Mouse (Mus musculus) lung, embryonic 15.5 days (tissue): Measurements from ENCODE around the gene Gm13275. TPM values are rescaled to one million over a fixed set of nuclear protein-coding genes. Genes with fewer than 3 reads are reported as not detected.
A peak's percentile ranks its signal among the peaks of the same experiment; 100 is the strongest.
"Not testable (repeated sequence)": the region's sequence is repeated elsewhere in the genome, so short reads cannot be mapped to it uniquely, and the experiment has no call there.

Experiments used
- ATAC-seq: fragments of 200-750 bp; cut with Nextera tagmentation; 2 replicates; pipeline ENCODE4 v1.8.0; 2017; ENCODE audit warnings: moderate number of reproducible peaks, borderline replicate concordance; ENCODE audit not compliant: low FRiP score, low TSS enrichment; ENCODE audit errors: extremely low read depth
- H3K27ac ChIP-seq: fragments of 300-500 bp; sonication (generic); 2 replicates; pipeline ENCODE4 v1.5.1; 2015; ENCODE audit warnings: moderate library complexity, mild to moderate bottlenecking, inconsistent platforms
- H3K27me3 ChIP-seq: fragments of 300-500 bp; sonication (generic); 2 replicates; pipeline ENCODE4 v1.6.1; 2015; ENCODE audit warnings: inconsistent platforms
- H3K36me3 ChIP-seq: fragments of 300-500 bp; sonication (generic); 2 replicates; pipeline ENCODE4 v1.6.1; 2015; ENCODE audit warnings: inconsistent platforms
- H3K4me1 ChIP-seq: fragments of 300-500 bp; sonication (generic); 2 replicates; pipeline ENCODE4 v1.6.1; 2015; ENCODE audit warnings: inconsistent platforms
- H3K4me2 ChIP-seq: fragments of 300-500 bp; sonication (generic); 2 replicates; pipeline ENCODE4 v1.6.1; 2015; ENCODE audit warnings: inconsistent platforms, mild to moderate bottlenecking, moderate library complexity
- H3K4me3 ChIP-seq: fragments of 300-500 bp; sonication (generic); 2 replicates; pipeline ENCODE4 v1.5.1; 2015; ENCODE audit warnings: mild to moderate bottlenecking, inconsistent platforms
- H3K9ac ChIP-seq: fragments of 300-500 bp; sonication (generic); 2 replicates; pipeline ENCODE4 v1.6.1; 2015; ENCODE audit warnings: inconsistent platforms
- H3K9me3 ChIP-seq: fragments of 300-500 bp; sonication (generic); 2 replicates; pipeline ENCODE4 v1.6.1; 2016; ENCODE audit warnings: inconsistent platforms
- WGBS: fragments of 180-500 bp; shearing (Covaris S2); methylation state at CpG from one replicate; pipeline ENCODE4 v1.1.7; 2015; 5-methylcytosine and 5-hydroxymethylcytosine counted together
- polyA plus RNA-seq: library from polyadenylated mRNA; unstranded; fragments of >200 nt; fragmentation: Nextera tagmentation; extraction: Ambion mirVana; gene quantifications from 2 replicates; pipeline ENCODE4 v1.2.1, GENCODE M21; 2015

Gene Gm13275
- not detected in 2 replicates for polyA plus RNA-seq

DNA sequence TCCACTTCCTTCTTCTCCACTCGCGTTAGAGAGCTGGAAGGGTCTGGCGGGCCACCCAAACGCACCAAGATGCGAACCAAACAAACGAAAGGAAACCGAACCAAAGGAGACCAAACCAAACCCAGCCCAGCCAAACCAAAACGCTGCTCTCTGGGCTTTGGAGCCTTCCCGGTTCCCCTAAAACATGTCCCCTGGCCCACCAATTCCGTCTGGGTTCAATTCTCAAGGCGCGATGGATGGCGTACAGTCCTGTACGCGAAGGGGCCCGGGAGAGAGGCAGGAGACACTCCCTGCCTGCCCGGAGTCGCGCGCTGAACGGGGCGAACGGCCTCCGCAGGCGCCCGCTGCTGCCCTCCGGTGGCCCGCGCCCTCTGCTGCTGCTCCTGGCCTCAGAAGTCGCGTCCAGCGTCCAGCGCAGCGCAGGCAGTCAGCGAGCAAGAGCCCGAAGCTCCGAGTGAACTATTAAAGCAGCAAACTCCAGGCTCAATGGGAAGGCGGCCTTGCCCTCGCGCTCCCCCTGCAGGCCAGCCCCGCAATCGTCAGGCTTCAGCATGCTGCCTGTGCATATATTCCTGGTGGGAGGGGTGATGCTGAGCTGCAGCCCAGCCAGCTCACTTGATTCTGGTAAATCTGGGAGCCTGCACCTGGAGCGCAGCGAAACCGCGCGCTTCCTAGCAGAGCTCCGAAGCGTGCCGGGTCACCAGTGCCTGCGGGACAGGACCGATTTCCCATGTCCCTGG, at the start of gene Gm13275:
TSS of gene Gm13275 (plus strand) at position 552 of the 740 bp plus-strand sequence.
- not testable (repeated sequence) for H3K4me2 ChIP-seq, H3K27ac ChIP-seq, H3K4me3 ChIP-seq, ATAC-seq, H3K9ac ChIP-seq, H3K36me3 ChIP-seq, H3K4me1 ChIP-seq, H3K9me3 ChIP-seq, H3K27me3 ChIP-seq
- WGBS = 0% methylated on average over 10 of the region's 52 CpGs

DNA sequence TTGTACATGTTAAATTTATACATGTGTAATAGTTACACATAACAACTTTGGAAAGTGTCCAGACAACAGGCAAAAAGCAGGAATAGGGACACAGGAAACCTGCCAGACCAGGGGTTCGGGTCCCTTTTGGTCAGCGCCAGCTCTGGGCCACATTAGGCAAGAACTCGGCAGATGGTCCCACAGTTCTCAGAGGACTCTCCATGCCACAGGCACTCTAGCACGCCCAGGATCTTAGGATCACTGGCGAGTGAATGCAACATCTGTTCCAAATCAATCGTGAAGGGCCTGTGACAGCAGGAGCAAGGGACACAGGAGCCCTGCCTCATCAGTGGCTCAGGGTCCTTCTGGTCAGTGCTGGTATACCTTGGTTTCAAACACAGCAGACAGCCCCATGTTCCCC, 44.4 kb upstream of the Gm13275 start:
- ATAC-seq = no peak

DNA sequence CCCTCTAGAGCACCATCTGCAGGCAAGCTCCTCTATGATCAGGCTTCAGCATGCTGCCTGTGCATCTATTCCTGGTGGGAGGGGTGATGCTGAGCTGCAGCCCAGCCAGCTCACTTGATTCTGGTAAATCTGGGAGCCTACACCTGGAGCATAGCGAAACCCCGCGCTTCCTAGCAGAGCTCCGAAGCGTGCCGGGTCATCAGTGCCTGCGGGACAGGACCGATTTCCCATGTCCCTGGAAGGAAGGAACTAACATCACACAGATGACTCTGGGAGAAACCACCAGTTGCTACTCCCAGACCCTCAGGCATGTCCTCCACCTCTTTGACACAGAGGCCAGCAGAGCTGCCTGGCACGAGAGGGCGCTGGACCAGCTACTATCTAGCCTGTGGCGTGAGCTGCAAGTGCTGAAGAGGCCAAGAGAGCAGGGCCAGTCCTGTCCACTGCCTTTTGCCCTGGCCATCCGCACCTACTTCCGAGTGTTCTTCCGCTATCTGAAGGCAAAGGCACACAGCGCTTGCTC, 39.4 kb upstream of the Gm13275 start, which contains the start of gene Gm13271:
TSS of gene Gm13271 (plus strand) at position 51 of the 523 bp plus-strand sequence.
- H3K9me3 ChIP-seq, H3K27ac ChIP-seq, H3K36me3 ChIP-seq, H3K9ac ChIP-seq, H3K4me2 ChIP-seq, H3K4me1 ChIP-seq, ATAC-seq, H3K27me3 ChIP-seq, H3K4me3 ChIP-seq: not testable (repeated sequence)
- 74% methylated on average over 15 of the region's 15 CpGs for WGBS

More for the DNA sequence above, 44.4 kb upstream of the Gm13275 start:
- Histone ChIP-seq H3K27ac (no peak overlapping the region), H3K4me3 (no peak overlapping the region), H3K4me2 (no peak overlapping the region), H3K36me3 (no peaks in the 10 kb centered on the region), H3K9ac (no peak overlapping the region), H3K9me3 (no peaks in the 10 kb centered on the region), H3K27me3 (no peaks in the 10 kb centered on the region), H3K4me1 (0 out of 2 replicates have a peak, but pooled peaks cover 3% of the 10 kb centered on the region)
- WGBS = 51% methylated on average over 6 of the region's 6 CpGs

DNA sequence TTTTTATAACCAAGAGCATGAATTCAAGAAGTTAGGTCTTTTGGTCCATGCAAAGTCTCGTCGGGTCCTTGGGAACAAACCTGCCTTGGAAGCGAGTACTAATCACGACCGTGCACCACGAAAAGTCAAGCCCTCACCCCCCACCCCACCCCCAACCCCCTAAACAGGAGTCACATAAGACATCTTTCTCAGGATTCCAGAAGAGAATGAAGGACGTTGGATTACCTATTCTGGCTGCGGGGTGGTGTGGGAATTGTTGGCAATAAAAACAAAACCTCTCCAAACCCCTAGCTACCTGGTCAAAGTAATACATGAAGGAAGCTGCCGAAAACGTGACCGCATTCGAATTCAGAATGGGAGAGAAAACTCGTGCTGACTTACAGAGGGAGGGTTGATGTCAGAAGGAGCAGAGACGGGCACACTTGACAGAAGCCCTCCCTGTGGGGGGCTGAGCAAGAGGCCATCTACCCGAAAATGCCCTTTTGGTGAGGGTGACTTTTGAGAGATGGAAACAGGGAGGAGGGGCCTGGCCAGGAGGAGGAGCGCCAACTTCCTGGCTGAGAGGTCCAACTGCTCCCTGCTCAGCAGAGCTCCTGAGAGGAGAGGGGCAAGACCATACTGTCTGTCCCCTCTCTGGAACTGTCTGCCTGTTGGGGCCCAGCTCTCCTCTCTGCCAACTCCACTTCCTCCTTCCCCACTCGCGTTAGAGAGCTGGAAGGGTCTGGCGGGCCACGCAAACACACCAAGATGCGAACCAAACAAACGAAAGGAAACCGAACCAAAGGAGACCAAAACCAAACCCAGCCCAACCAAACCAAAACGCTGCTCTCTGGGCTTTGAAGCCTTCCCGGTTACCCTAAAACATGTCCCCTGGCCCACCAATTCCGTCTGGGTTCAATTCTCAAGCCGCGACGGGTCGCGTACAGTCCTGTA, 37.4 kb upstream of the Gm13275 start:
- not testable (repeated sequence) for H3K4me1 ChIP-seq, H3K27me3 ChIP-seq, H3K9me3 ChIP-seq, ATAC-seq, H3K36me3 ChIP-seq
- Histone ChIP-seq H3K4me2 (peak overlapping the region; percentile 85), H3K27ac (peak overlapping the region; percentile 97), H3K9ac (peak overlapping the region; percentile 74), H3K4me3 (peak overlapping the region; percentile 60)
- WGBS = 10% methylated on average over 28 of the region's 31 CpGs

DNA sequence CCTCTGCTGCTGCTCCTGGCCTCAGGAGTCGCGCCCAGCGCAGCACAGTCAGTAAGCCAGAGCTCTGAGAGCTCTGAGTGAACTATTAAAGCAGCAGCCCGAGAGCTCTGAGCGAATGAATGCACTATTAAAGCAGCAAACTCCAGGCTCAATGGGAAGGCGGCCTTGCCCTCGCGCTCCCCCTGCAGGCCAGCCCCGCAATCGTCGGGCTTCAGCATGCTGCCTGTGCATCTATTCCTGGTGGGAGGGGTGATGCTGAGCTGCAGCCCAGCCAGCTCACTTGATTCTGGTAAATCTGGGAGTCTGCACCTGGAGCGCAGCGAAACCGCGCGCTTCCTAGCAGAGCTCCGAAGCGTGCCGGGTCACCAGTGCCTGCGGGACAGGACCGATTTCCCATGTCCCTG, 36.7 kb upstream of the Gm13275 start:
- Histone ChIP-seq H3K9ac (peak overlapping the region; percentile 74; the same call in 1 of the 2 replicates), H3K27ac (peak overlapping the region; percentile 97), H3K4me2 (peak overlapping the region; percentile 85), H3K4me3 (peak overlapping the region; percentile 60)
- ATAC-seq = peak; percentile 100
- not testable (repeated sequence) for H3K4me1 ChIP-seq, H3K36me3 ChIP-seq, H3K9me3 ChIP-seq, H3K27me3 ChIP-seq
- WGBS = under 1% methylated on average over 19 of the region's 21 CpGs

DNA sequence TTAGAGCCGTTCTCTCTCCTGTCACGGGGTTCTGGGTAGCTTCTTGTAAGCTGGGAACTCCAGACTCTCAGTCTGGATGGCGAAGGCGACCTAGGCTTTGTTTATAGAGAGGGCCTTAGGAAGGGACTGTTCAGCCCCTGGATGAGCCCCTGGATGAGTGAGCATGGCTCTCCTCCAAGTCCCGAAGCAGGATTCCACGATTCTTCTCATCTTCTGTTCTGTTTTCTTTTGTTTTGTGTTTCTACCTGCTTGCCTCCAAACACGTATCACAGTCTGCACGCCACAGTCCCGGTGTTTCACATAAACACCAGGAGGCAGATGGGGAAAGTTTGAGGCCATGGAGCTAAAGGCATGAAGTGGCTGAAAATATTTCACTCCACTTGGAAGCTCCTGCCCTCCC, 35.5 kb upstream of the Gm13275 start:
- not testable (repeated sequence) for H3K4me2 ChIP-seq, H3K4me1 ChIP-seq, H3K9ac ChIP-seq, H3K27ac ChIP-seq, H3K36me3 ChIP-seq, ATAC-seq, H3K27me3 ChIP-seq, H3K4me3 ChIP-seq, H3K9me3 ChIP-seq
- whole genome bisulfite sequencing = 82% methylated on average over 9 of the region's 9 CpGs

DNA sequence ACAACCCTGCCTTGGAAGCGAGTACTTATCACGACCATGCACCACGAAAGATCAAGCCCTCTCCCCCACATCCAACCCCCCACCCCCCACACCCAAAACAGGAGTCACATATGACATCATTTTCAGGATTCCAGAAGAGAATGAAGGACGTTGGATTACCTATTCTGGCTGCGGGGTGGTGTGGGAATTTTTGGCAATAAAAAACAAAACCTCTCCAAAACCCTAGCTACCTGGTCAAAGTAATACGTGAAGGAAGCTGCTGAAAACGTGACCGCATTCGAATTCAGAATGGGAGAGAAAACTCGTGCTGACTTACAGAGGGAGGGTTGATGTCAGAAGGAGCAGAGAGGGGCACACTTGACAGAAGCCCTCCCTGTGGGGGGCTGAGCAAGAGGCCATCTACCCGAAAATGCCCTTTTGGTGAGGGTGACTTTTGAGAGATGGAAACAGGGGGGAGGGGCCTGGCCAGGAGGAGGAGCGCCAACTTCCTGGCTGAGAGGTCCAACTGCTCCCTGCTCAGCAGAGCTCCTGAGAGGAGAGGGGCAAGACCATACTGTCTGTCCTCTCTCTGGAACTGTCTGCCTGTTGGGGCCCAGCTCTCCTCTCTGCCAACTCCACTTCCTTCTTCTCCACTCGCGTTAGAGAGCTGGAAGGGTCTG, 34.5 kb upstream of the Gm13275 start, which contains the start of gene Gm13283:
TSS of gene Gm13283 (plus strand) at position 510 of the 659 bp plus-strand sequence.
- H3K4me2 ChIP-seq = peak within 1 kb of the TSS; percentile 50
- 21% methylated on average over 7 of the region's 14 CpGs for WGBS
- H3K4me1 ChIP-seq, H3K27me3 ChIP-seq, ATAC-seq, H3K9me3 ChIP-seq, H3K9ac ChIP-seq, H3K36me3 ChIP-seq: not testable (repeated sequence)
- H3K4me3 ChIP-seq = peak within 1 kb of the TSS; percentile 35
- peak within 1 kb of the TSS; percentile 75 for H3K27ac ChIP-seq

DNA sequence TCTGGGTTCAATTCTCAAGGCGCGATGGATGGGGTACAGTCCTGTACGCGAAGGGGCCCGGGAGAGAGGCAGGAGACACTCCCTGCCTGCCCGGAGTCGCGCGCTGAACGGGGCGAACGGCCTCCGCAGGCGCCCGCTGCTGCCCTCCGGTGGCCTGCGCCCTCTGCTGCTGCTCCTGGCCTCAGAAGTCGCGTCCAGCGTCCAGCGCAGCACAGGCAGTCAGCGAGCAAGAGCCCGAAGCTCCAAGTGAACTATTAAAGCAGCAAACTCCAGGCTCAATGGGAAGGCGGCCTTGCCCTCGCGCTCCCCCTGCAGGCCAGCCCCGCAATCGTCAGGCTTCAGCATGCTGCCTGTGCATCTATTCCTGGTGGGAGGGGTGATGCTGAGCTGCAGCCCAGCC, 33.9 kb upstream of the Gm13275 start:
- H3K4me3 ChIP-seq = peak overlapping the region; percentile 35
- WGBS = under 1% methylated on average over 22 of the region's 28 CpGs
- not testable (repeated sequence) for H3K9ac ChIP-seq, H3K36me3 ChIP-seq, H3K9me3 ChIP-seq, H3K27me3 ChIP-seq, H3K4me1 ChIP-seq, ATAC-seq
- H3K27ac ChIP-seq = peak overlapping the region; percentile 75
- peak overlapping the region; percentile 50 for H3K4me2 ChIP-seq

DNA sequence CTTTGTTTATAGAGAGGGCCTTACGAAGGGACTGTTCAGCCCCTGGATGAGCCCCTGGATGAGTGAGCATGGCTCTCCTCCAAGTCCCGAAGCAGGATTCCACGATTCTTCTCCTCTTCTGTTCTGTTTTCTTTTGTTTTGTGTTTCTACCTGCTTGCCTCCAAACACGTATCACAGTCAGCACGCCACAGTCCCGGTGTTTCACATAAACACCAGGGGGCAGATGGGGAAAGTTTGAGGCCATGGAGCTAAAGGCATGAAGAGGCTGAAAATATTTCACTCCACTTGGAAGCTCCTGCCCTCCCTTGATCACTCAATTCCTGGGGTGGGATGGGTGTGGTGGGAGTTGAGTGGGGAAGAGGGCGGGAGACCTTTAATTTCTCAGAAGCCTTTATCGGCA, 32.5 kb upstream of the Gm13275 start:
- H3K9ac ChIP-seq, H3K36me3 ChIP-seq, H3K4me1 ChIP-seq, H3K27ac ChIP-seq, H3K4me3 ChIP-seq, ATAC-seq, H3K27me3 ChIP-seq, H3K9me3 ChIP-seq, H3K4me2 ChIP-seq: not testable (repeated sequence)
- 55% methylated on average over 6 of the region's 8 CpGs for WGBS

DNA sequence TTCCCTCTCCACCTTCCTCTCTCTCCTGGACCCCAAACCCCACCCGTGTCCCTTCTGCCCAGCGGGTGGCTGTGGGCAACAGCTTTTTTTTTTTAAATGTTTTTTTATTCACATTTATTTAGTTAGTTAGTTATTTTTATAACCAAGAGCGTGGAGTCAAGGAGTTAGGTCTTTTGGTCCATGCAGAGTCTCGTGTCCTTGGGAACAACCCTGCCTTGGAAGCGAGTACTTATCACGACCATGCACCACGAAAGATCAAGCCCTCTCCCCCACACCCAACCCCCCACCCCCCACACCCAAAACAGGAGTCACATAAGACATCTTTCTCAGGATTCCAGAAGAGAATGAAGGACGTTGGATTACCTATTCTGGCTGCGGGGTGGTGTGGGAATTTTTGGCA, 31.9 kb upstream of the Gm13275 start:
- H3K4me3 ChIP-seq, H3K36me3 ChIP-seq, H3K4me1 ChIP-seq, ATAC-seq, H3K9ac ChIP-seq, H3K27ac ChIP-seq, H3K27me3 ChIP-seq, H3K4me2 ChIP-seq, H3K9me3 ChIP-seq: not testable (repeated sequence)
- WGBS = 47% methylated on average over 9 of the region's 9 CpGs

DNA sequence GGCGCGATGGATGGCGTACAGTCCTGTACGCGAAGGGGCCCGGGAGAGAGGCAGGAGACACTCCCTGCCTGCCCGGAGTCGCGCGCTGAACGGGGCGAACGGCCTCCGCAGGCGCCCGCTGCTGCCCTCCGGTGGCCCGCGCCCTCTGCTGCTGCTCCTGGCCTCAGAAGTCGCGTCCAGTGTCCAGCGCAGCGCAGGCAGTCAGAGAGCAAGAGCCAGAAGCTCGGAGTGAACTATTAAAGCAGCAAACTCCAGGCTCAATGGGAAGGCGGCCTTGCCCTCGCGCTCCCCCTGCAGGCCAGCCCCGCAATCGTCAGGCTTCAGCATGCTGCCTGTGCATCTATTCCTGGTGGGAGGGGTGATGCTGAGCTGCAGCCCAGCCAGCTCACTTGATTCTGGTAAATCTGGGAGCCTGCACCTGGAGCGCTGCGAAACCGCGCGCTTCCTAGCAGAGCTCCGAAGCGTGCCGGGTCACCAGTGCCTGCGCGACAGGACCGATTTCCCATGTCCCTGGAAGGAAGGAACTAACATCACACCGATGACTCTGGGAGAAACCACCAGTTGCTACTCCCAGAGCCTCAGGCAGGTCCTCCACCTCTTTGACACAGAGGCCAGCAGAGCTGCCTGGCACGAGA, 30.8 kb upstream of the Gm13275 start:
- H3K9me3 ChIP-seq, H3K36me3 ChIP-seq, ATAC-seq, H3K27me3 ChIP-seq, H3K4me1 ChIP-seq: not testable (repeated sequence)
- Histone ChIP-seq H3K9ac (peak overlapping the region; percentile 27; the same call in 1 of the 2 replicates), H3K27ac (peak overlapping the region; percentile 77), H3K4me3 (peak overlapping the region; percentile 31), H3K4me2 (peak overlapping the region; percentile 50)
- WGBS = 2% methylated on average over 41 of the region's 42 CpGs
